Mouse (Mus musculus) MEL (cell line): ENCODE data around the gene Magi2. TPM values are rescaled to one million over a fixed set of nuclear protein-coding genes. Genes with fewer than 3 reads are reported as not detected.

ENCODE experiments used
- DNase-seq: peaks from one replicate; pipeline ENCODE4 v3.0.0; 2011; ENCODE audit warnings: low read depth, low spot score
- H3K27ac ChIP-seq: 2 replicates; pipeline ENCODE4 v1.5.1; 2012; ENCODE audit warnings: low read depth, mild to moderate bottlenecking, control low read depth, low read length, moderate library complexity; ENCODE audit not compliant: control insufficient read depth
- H3K27me3 ChIP-seq, 2 experiments: fragments of 150-350 bp in 1 of 2; sonication (generic) in 1 of 2; 2 replicates each; pipeline ENCODE4 v1.6.1; 2012; ENCODE audit warnings: low read length in 2 of 2, mild to moderate bottlenecking in 2 of 2, improper control_type of control experiment in 1 of 2, moderate library complexity in 1 of 2; ENCODE audit not compliant: insufficient read depth in 2 of 2, control insufficient read depth in 1 of 2
- H3K36me3 ChIP-seq, 2 experiments: 2 replicates each; pipeline ENCODE4 v1.6.1; 2012 to 2014; ENCODE audit warnings: low read length in 2 of 2, improper control_type of control experiment in 1 of 2, inconsistent platforms in 1 of 2, mild to moderate bottlenecking in 1 of 2; ENCODE audit not compliant: insufficient read depth in 2 of 2, control insufficient read depth in 1 of 2
- H3K4me1 ChIP-seq, 2 experiments: fragments of 150-350 bp in 1 of 2; sonication (generic) in 1 of 2; 2 replicates each; pipeline ENCODE4 v1.6.1; 2012; ENCODE audit warnings: low read length in 2 of 2, improper control_type of control experiment in 1 of 2, mild to moderate bottlenecking in 1 of 2; ENCODE audit not compliant: insufficient read depth in 2 of 2, control insufficient read depth in 1 of 2
- H3K4me3 ChIP-seq, 2 experiments: fragments of 150-350 bp in 1 of 2; sonication (generic) in 1 of 2; 2 replicates each; pipeline ENCODE4 v1.5.1; 2012; ENCODE audit warnings: low read depth in 2 of 2, low read length in 2 of 2, mild to moderate bottlenecking in 2 of 2, moderate library complexity in 2 of 2, control low read depth in 1 of 2, improper control_type of control experiment in 1 of 2; ENCODE audit not compliant: control insufficient read depth in 1 of 2, insufficient read depth in 1 of 2
- H3K79me2 ChIP-seq: 2 replicates; pipeline ENCODE4 v1.6.1; 2012; ENCODE audit warnings: mild to moderate bottlenecking, low read length, moderate library complexity; ENCODE audit not compliant: control insufficient read depth, poor library complexity, insufficient read depth
- H3K9ac ChIP-seq: 2 replicates; pipeline ENCODE4 v1.6.1; 2012; ENCODE audit warnings: low read depth, mild to moderate bottlenecking, control low read depth, low read length, moderate library complexity; ENCODE audit not compliant: control insufficient read depth, poor library complexity, severe bottlenecking
- H3K9me3 ChIP-seq: fragments of 150-350 bp; sonication (generic); replicated peaks from 2 replicates; pipeline ENCODE4 v1.6.1; 2012; ENCODE audit warnings: mild to moderate bottlenecking, low read length, improper control_type of control experiment, moderate library complexity; ENCODE audit not compliant: insufficient read depth
- BHLHE40 ChIP-seq: IDR thresholded peaks from 2 replicates; pipeline ENCODE4 v1.6.1; 2012; ENCODE audit warnings: low read depth, mild to moderate bottlenecking, inconsistent platforms, low read length, improper control_type of control experiment, borderline replicate concordance
- CHD1 ChIP-seq: IDR thresholded peaks from 2 replicates; pipeline ENCODE4 v1.6.1; 2012; ENCODE audit warnings: low read depth, mild to moderate bottlenecking, inconsistent platforms, low read length, improper control_type of control experiment
- CTCF ChIP-seq, 3 experiments: IDR thresholded peaks in 2 of 3; conservative IDR thresholded peaks in 1 of 3; 2 replicates each; pipeline ENCODE4 v1.5.1; 2011 to 2012; ENCODE audit warnings: low read length in 3 of 3, low read depth in 2 of 3, mild to moderate bottlenecking in 2 of 3, improper control_type of control experiment in 1 of 3, inconsistent platforms in 1 of 3, mixed read lengths in 1 of 3, moderate library complexity in 1 of 3; ENCODE audit not compliant: control insufficient read depth in 1 of 3, insufficient read depth in 1 of 3, poor library complexity in 1 of 3, severe bottlenecking in 1 of 3
- E2F4 ChIP-seq: IDR thresholded peaks from 2 replicates; pipeline ENCODE4 v1.6.1; 2011; ENCODE audit warnings: low read depth, low read length, improper control_type of control experiment, borderline replicate concordance
- ELF1 ChIP-seq: IDR thresholded peaks from 2 replicates; pipeline ENCODE4 v1.6.1; 2014; ENCODE audit warnings: low read depth, mild to moderate bottlenecking, inconsistent platforms, low read length, improper control_type of control experiment, moderate library complexity
- EP300 ChIP-seq, 2 experiments: IDR thresholded peaks; 2 replicates each; pipeline ENCODE4 v1.6.1; 2011; ENCODE audit warnings: improper control_type of control experiment in 2 of 2, low read length in 2 of 2, low read depth in 1 of 2, mild to moderate bottlenecking in 1 of 2
- GABPA ChIP-seq: IDR thresholded peaks from 2 replicates; pipeline ENCODE4 v1.6.1; 2012; ENCODE audit warnings: low read depth, mild to moderate bottlenecking, inconsistent platforms, low read length, improper control_type of control experiment, moderate library complexity
- GATA1 ChIP-seq: IDR thresholded peaks from 2 replicates; pipeline ENCODE4 v1.6.1; 2011; ENCODE audit warnings: low read depth, low read length, improper control_type of control experiment
- HCFC1 ChIP-seq: IDR thresholded peaks from 2 replicates; pipeline ENCODE4 v1.6.1; 2012; ENCODE audit warnings: low read depth, mild to moderate bottlenecking, inconsistent platforms, low read length, improper control_type of control experiment, moderate library complexity
- JUND ChIP-seq: IDR thresholded peaks from 2 replicates; pipeline ENCODE4 v1.6.1; 2011; ENCODE audit warnings: low read depth, mild to moderate bottlenecking, improper control_type of control experiment, low read length
- KAT2A ChIP-seq: conservative IDR thresholded peaks from 2 replicates; pipeline ENCODE4 v1.6.1; 2012; ENCODE audit warnings: low read depth, low read length, improper control_type of control experiment, inconsistent platforms
- MAFK ChIP-seq: IDR thresholded peaks from 2 replicates; pipeline ENCODE4 v1.6.1; 2011; ENCODE audit warnings: low read depth, mild to moderate bottlenecking, low read length, improper control_type of control experiment, borderline replicate concordance
- MAX ChIP-seq: IDR thresholded peaks from 2 replicates; pipeline ENCODE4 v1.6.1; 2011; ENCODE audit warnings: low read length, improper control_type of control experiment
- MAZ ChIP-seq: IDR thresholded peaks from 2 replicates; pipeline ENCODE4 v1.6.1; 2012; ENCODE audit warnings: low read depth, mild to moderate bottlenecking, inconsistent platforms, low read length, improper control_type of control experiment
- MEF2A ChIP-seq: IDR thresholded peaks from 2 replicates; pipeline ENCODE4 v1.6.1; 2014; ENCODE audit warnings: low read depth, mild to moderate bottlenecking, inconsistent platforms, low read length, improper control_type of control experiment; ENCODE audit not compliant: poor library complexity, insufficient replicate concordance, severe bottlenecking; ENCODE audit errors: extremely low read depth
- MXI1 ChIP-seq: IDR thresholded peaks from 2 replicates; pipeline ENCODE4 v1.6.1; 2011; ENCODE audit warnings: mild to moderate bottlenecking, low read depth, low read length, improper control_type of control experiment
- MYB ChIP-seq: IDR thresholded peaks from 2 replicates; pipeline ENCODE4 v1.6.1; 2011; ENCODE audit warnings: mild to moderate bottlenecking, low read depth, low read length, improper control_type of control experiment
- MYC ChIP-seq: IDR thresholded peaks from 2 replicates; pipeline ENCODE4 v1.6.1; 2011; ENCODE audit warnings: low read depth, mild to moderate bottlenecking, low read length, improper control_type of control experiment, moderate library complexity
- NELFE ChIP-seq: IDR thresholded peaks from 2 replicates; pipeline ENCODE4 v1.6.1; 2011; ENCODE audit warnings: low read depth, low read length, improper control_type of control experiment
- NRF1 ChIP-seq: IDR thresholded peaks from 2 replicates; pipeline ENCODE4 v1.6.1; 2014; ENCODE audit warnings: low read depth, mild to moderate bottlenecking, inconsistent platforms, low read length, improper control_type of control experiment, moderate library complexity; ENCODE audit not compliant: poor library complexity, insufficient read depth, severe bottlenecking
- POLR2A ChIP-seq, 2 experiments: IDR thresholded peaks; 2 replicates each; pipeline ENCODE4 v1.6.1; 2011 to 2012; ENCODE audit warnings: low read length in 2 of 2, mild to moderate bottlenecking in 2 of 2, control low read depth in 1 of 2, improper control_type of control experiment in 1 of 2, low read depth in 1 of 2, moderate library complexity in 1 of 2; ENCODE audit not compliant: control insufficient read depth in 1 of 2, insufficient read depth in 1 of 2, poor library complexity in 1 of 2
- POLR2AphosphoS2 ChIP-seq: IDR thresholded peaks from 2 replicates; pipeline ENCODE4 v1.6.1; 2011; ENCODE audit warnings: low read length, improper control_type of control experiment
- SIN3A ChIP-seq: IDR thresholded peaks from 2 replicates; pipeline ENCODE4 v1.6.1; 2012; ENCODE audit warnings: low read length, improper control_type of control experiment, inconsistent platforms
- SMC3 ChIP-seq: IDR thresholded peaks from 2 replicates; pipeline ENCODE4 v1.6.1; 2011; ENCODE audit warnings: low read depth, low read length, improper control_type of control experiment
- TAL1 ChIP-seq: IDR thresholded peaks from 2 replicates; pipeline ENCODE4 v1.6.1; 2012; ENCODE audit warnings: mild to moderate bottlenecking, inconsistent platforms, low read length, moderate library complexity, mixed read lengths
- TCF12 ChIP-seq: IDR thresholded peaks from 2 replicates; pipeline ENCODE4 v1.6.1; 2014; ENCODE audit warnings: low read depth, mild to moderate bottlenecking, inconsistent platforms, low read length, improper control_type of control experiment, moderate library complexity
- UBTF ChIP-seq: IDR thresholded peaks from 2 replicates; pipeline ENCODE4 v1.6.1; 2012; ENCODE audit warnings: low read depth, mild to moderate bottlenecking, inconsistent platforms, low read length, improper control_type of control experiment, moderate library complexity, borderline replicate concordance; ENCODE audit not compliant: insufficient read depth
- USF1 ChIP-seq: IDR thresholded peaks from 2 replicates; pipeline ENCODE4 v1.6.1; 2014; ENCODE audit warnings: low read depth, mild to moderate bottlenecking, inconsistent platforms, low read length, improper control_type of control experiment, moderate library complexity
- USF2 ChIP-seq, 2 experiments: IDR thresholded peaks; 2 replicates each; pipeline ENCODE4 v1.6.1; 2011 to 2012; ENCODE audit warnings: improper control_type of control experiment in 2 of 2, low read length in 2 of 2, borderline replicate concordance in 1 of 2, inconsistent platforms in 1 of 2, low read depth in 1 of 2, mild to moderate bottlenecking in 1 of 2; ENCODE audit not compliant: insufficient read depth in 1 of 2
- ZMIZ1 ChIP-seq: IDR thresholded peaks from 2 replicates; pipeline ENCODE4 v1.6.1; 2012; ENCODE audit warnings: low read depth, mild to moderate bottlenecking, inconsistent platforms, low read length, improper control_type of control experiment, moderate library complexity
- polyA plus RNA-seq, 2 experiments: library from polyadenylated mRNA; stranded (reverse) in 1 of 2; unstranded in 1 of 2; fragments of >175 nt in 1 of 2; fragments of >200 nt in 1 of 2; gene quantifications; 2 replicates each; pipeline versions ENCODE4 v1.2.1 to v1.2.4; 2012; ENCODE audit warnings: low replicate concordance in 2 of 2, low read depth in 1 of 2; ENCODE audit not compliant: insufficient read length in 2 of 2, insufficient read depth in 1 of 2, missing spikeins in 1 of 2
- total RNA-seq: library from RNA; depleted of rRNA; stranded (reverse); fragments of 300-350 nt; gene quantifications from 2 replicates; pipeline ENCODE4 v1.2.3, GENCODE M21; 2012

Magi2 gene
- total and polyA plus RNA-seq, 3 experiments = 0.46 to 0.47 TPM; not detected in 1

- Histone ChIP-seq H3K27ac (no peak overlapping the region), H3K9me3 (no peaks in the 10 kb centered on the region), H3K79me2 (no peaks in the 10 kb centered on the region), H3K4me1 (no peaks in the 10 kb centered on the region), H3K27me3 (peaks cover 0 to 1% of the 10 kb centered on the region in 2 experiments; a peak in 1 of 4 replicates), H3K36me3 (no peaks in the 10 kb centered on the region), H3K4me3 (no peak overlapping the region), H3K9ac (no peak overlapping the region)
- no peak for TF ChIP-seq SIN3A
- TF ChIP-seq POLR2AphosphoS2 = no peak
- no peak for TF ChIP-seq MEF2A
- TF ChIP-seq HCFC1 = no peak
- TF ChIP-seq TAL1 = no peak
- no peak for TF ChIP-seq ELF1
- no peak for TF ChIP-seq UBTF
- TF ChIP-seq E2F4 = no peak
- no peak for TF ChIP-seq EP300 (IDR thresholded peaks at IDR 0.05; ENCODE audit: low read depth in 1 of 2, low read length in 2 of 2)
- no peak for TF ChIP-seq KAT2A
- TF ChIP-seq MYB = no peak
- no peak for TF ChIP-seq NRF1
- TF ChIP-seq USF1 = no peak
- TF ChIP-seq POLR2A (IDR thresholded peaks at IDR 0.05; ENCODE audit: control insufficient read depth in 1 of 2, insufficient read depth in 1 of 2, low read depth in 1 of 2, low read length in 2 of 2, poor library complexity in 1 of 2) = no peak
- no peak for TF ChIP-seq GATA1
- TF ChIP-seq MAFK = no peak
- TF ChIP-seq BHLHE40 = no peak
- no peak for TF ChIP-seq JUND
- no peak for DNase-seq
Measured at GRCm38 (mm10) chr5:20634046-20634769, 1407.4 kb downstream of the Magi2 start.

GRCm38 (mm10) chr5:20634822-20635221 lies 1408.0 kb downstream of the Magi2 start:
- Histone ChIP-seq H3K79me2 (no peaks in the 10 kb centered on the region), H3K27ac (no peak overlapping the region), H3K4me1 (no peaks in the 10 kb centered on the region), H3K36me3 (no peaks in the 10 kb centered on the region), H3K9me3 (no peaks in the 10 kb centered on the region), H3K4me3 (no peak overlapping the region), H3K27me3 (peaks cover 0 to 1% of the 10 kb centered on the region in 2 experiments; a peak in 1 of 4 replicates), H3K9ac (no peak overlapping the region)
- no peak for DNase-seq
- TF ChIP-seq SIN3A (no peak), CHD1 (no peak), NELFE (no peak), BHLHE40 (no peak), KAT2A (no peak), EP300 (IDR thresholded peaks at IDR 0.05; ENCODE audit: low read depth in 1 of 2, low read length in 2 of 2) (no peak), USF1 (no peak), CTCF (IDR thresholded peaks at IDR 0.05 in 2 of 3, conservative IDR thresholded peaks at IDR 0.05 in 1 of 3; ENCODE audit: control insufficient read depth in 1 of 3, insufficient read depth in 1 of 3, low read depth in 2 of 3, low read length in 3 of 3, poor library complexity in 1 of 3, severe bottlenecking in 1 of 3) (no peak), MXI1 (no peak), GATA1 (no peak), MEF2A (no peak), TCF12 (no peak), ZMIZ1 (no peak), POLR2A (IDR thresholded peaks at IDR 0.05; ENCODE audit: control insufficient read depth in 1 of 2, insufficient read depth in 1 of 2, low read depth in 1 of 2, low read length in 2 of 2, poor library complexity in 1 of 2) (no peak), GABPA (no peak), MYC (no peak), SMC3 (no peak), MAZ (no peak), USF2 (IDR thresholded peaks at IDR 0.05; ENCODE audit: borderline replicate concordance in 1 of 2, insufficient read depth in 1 of 2, low read depth in 1 of 2, low read length in 2 of 2) (no peak), MAX (no peak)
